Mouse (Mus musculus) liver, embryonic 14.5 days (tissue): ENCODE measurements around the gene Cavin4.

Experiments used
- CTCF ChIP-seq: IDR thresholded peaks from 2 replicates; pipeline ENCODE4 v1.5.1; 2016; ENCODE audit warnings: antibody characterized with exemption, low read depth, control low read depth
- EP300 ChIP-seq: IDR thresholded peaks from 2 replicates; pipeline ENCODE4 v1.6.1; 2016; ENCODE audit warnings: antibody characterized with exemption, low read depth

DNA sequence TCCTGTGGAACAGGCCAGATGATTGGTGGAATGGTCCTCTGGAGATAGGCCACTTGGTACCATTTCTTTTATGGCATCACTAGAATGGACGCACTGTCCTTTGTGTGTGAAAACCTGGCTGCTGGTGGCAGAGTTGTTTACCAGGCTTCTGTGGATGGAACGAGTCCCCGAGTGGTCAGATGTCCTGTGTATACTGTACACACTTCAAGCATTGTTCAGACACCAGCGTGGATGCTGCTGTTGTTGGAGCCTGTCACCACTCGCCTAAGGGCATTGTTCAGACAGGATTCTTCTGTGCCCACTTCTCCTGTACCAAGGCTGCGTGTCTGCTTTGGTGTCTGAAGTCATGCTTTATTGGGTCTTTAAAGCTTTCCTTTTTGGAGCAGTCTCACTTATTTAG is 19.5 kb upstream of the Cavin4 start:
- no peak for TF ChIP-seq CTCF
- no peak for TF ChIP-seq EP300
